Mouse (Mus musculus): ENCODE measurements around the gene Trpv3. TPM values are rescaled to one million over a fixed set of nuclear protein-coding genes. Genes with fewer than 3 reads are reported as not detected.
"Not testable (repeated sequence)": the region's sequence is repeated elsewhere in the genome, so short reads cannot be mapped to it uniquely, and the experiment has no call there.

The Trpv3 gene
- polyA plus RNA-seq, 1 experiment from 2014 or later: not detected

DNA sequence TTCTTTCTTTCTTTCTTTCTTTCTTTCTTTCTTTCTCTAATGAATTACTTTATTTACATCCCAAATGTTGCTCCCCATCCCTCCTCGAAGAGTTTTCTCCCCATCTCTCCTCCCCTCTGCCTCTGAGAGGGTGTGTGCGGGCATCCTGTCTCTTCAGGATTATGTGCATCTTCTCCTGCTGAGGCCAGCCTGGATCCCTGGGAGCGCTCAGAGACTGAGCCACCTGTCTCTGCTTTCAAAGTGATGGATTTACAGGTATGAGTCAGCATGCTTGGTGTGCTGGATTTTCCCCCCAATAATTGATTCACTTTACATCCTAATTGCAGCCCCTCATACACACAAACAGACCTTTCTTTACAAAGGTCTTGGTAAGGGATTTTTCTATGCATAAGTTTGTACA, 48.8 kb downstream of the Trpv3 start:
- WGBS: 51% methylated on average over 3 of the region's 3 CpGs
- Histone ChIP-seq H3K9me3 (no peaks in the 10 kb centered on the region), H3K9ac (no peak overlapping the region), H3K36me3 (replicated peaks) (no peaks in the 10 kb centered on the region), H3K4me1 (no peaks in the 10 kb centered on the region), H3K27me3 (no peaks in the 10 kb centered on the region), H3K4me3 (replicated peaks) (no peak overlapping the region), H3K27ac (no peak overlapping the region), H3K4me2 (no peak overlapping the region)
- no peak for ATAC-seq (ENCODE audit: low FRiP score)

DNA sequence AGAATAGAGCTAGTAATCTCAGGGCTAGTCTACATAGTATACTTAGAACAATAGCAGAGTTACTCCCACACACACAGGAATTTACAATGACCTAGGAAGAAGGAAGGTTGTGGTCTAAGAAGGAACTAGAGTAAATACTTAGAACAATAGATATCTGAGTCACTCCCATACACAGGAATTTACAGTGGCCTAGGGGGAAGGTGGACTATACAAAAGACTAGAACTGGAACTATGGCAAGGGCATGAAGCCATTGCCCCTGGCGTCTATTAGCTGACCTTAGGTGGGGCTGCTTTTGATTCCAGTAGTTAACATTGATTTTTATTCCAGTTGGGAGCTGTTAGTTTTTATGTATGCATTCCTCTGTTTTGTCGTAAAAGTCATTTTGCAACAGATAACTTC, 51.4 kb downstream of the Trpv3 start:
- not testable (repeated sequence) for H3K4me2 ChIP-seq; H3K9ac ChIP-seq; H3K4me3 ChIP-seq (replicated peaks); H3K4me1 ChIP-seq; H3K27me3 ChIP-seq; H3K9me3 ChIP-seq; ATAC-seq (ENCODE audit: low FRiP score); H3K27ac ChIP-seq; H3K36me3 ChIP-seq (replicated peaks)
- 81% methylated on average over 2 of the region's 2 CpGs for WGBS

DNA sequence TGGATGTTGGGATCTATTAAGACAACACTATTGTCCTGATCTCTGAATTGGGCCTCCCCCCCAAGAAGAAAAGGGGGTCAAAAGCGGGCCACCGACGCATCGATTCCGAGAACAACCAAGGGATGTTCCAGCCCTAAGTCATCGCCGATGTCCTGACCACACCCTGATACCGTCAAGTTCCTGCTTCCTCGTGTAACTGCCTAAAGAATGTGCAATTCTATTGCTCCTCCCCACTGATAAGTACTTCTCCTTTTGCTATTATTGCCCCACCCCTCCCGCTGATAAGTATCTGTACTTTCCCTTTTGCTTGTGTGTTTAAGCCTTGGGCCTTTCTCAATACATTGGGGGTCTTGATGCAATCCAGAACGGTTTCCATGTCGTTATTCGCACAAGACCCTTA, 53.9 kb downstream of the Trpv3 start:
- ATAC-seq (ENCODE audit: low FRiP score); H3K4me3 ChIP-seq (replicated peaks); H3K9ac ChIP-seq: not testable (repeated sequence)

DNA sequence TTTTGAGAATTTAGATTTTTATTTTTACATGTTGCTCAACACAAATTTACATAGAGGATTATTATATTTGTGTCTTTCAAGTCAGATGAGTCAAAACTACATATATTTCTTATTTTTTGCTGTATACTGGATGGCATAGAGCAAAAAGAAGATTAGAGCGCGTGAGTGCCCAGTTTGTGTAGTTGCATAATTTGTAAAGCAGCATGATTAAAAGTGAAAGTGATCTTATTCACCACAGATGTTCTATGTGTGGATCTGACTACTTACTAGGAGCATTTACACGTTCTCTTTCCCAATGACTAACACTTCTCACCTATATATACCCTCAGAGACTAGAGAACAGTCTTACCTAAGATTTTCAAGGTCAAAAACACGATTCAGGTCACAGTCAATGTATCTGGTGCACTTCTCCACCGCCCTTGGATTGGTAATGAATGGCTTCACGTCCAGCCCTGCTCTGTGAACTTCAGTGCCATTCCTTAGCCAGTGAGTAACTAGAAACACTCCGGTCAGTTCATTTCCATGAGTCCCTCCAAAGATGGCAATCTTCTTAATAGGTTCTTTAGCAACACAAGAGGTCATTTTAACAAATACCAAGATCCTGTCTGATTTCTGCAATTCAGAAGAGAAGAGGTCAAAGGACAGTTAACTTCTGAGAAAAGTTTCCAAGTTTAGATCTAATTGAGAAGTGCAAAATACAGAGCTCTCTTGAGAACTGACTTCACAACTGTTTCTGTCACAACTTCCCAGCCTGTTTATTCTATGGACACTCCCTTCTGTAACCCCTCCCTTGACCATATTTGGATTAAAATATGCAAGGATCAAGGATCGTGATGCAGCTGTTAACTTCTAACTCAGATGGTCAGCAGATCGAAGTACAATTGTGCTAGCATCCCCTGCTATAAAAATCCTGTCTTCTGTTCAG, 57.0 kb downstream of the Trpv3 start:
- Histone ChIP-seq H3K36me3 (replicated peaks) (no peaks in the 10 kb centered on the region), H3K4me2 (no peak overlapping the region), H3K9ac (no peak overlapping the region), H3K9me3 (no peaks in the 10 kb centered on the region), H3K27me3 (no peaks in the 10 kb centered on the region), H3K4me3 (replicated peaks) (no peak overlapping the region), H3K4me1 (no peaks in the 10 kb centered on the region), H3K27ac (no peak overlapping the region)
- WGBS: 77% methylated on average over 9 of the region's 9 CpGs
- no peak for ATAC-seq (ENCODE audit: low FRiP score)

More for the DNA sequence above, 53.9 kb downstream of the Trpv3 start:
- H3K4me2 ChIP-seq; H3K27ac ChIP-seq; H3K4me1 ChIP-seq; H3K36me3 ChIP-seq (replicated peaks); H3K9me3 ChIP-seq; H3K27me3 ChIP-seq: not testable (repeated sequence)
- WGBS: 97% methylated on average over 13 of the region's 13 CpGs

DNA sequence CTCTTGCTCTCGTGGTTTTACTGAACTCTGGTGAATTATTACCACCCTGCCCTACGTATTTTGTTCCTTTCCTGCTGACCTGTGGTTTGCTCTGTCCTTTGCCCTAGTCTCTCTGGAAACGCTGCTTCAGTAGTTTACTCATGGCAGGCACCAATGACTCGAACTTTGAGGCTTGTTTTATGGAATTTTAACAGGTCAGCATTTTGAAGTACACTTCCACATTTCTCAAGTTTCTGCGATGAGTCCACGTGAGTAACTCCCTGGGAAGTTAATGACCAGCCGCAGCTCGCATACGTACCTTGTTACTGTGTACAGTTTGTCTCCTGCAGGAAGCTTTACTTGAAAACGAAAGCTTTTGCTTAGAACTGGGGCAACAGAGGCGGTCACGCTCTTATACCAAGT, 59.3 kb downstream of the Trpv3 start:
- no peaks in the 10 kb centered on the region for H3K4me1 ChIP-seq
- H3K36me3 ChIP-seq (replicated peaks): no peaks in the 10 kb centered on the region
- H3K27me3 ChIP-seq: no peaks in the 10 kb centered on the region
- no peak overlapping the region for H3K4me2 ChIP-seq
- no peak overlapping the region for H3K27ac ChIP-seq
- H3K9me3 ChIP-seq: peaks cover 4% of the 10 kb centered on the region; the same call in 1 of the 2 replicates
- WGBS: 72% methylated on average over 12 of the region's 12 CpGs
- H3K4me3 ChIP-seq (replicated peaks): no peak overlapping the region
- H3K9ac ChIP-seq: no peak overlapping the region
- ATAC-seq (ENCODE audit: low FRiP score): no peak

DNA sequence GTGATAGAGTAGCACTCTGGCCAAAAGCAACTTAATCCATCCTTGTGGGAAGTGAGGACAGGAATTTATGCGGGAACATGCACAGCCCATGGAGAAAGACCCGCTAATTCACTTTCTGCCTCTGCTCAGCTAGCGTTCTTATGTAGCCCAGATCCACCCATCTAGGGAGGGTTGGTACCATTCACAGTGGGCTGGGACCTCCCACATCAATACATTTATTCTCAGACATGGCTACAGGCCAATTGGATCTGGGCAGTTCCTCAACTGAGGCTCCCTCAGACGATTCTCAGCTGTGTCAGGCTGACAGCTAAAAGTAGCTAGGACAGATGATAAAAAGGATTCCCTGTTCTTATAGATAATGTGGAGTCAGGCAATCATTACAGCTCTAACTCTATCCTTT, 60.2 kb downstream of the Trpv3 start:
- H3K4me2 ChIP-seq: no peak overlapping the region
- H3K36me3 ChIP-seq (replicated peaks): no peaks in the 10 kb centered on the region
- H3K27ac ChIP-seq: no peak overlapping the region
- ATAC-seq (ENCODE audit: low FRiP score): no peak
- H3K9ac ChIP-seq: no peak overlapping the region
- 82% methylated on average over 4 of the region's 4 CpGs for WGBS
- no peaks in the 10 kb centered on the region for H3K27me3 ChIP-seq
- H3K9me3 ChIP-seq: peaks cover 4% of the 10 kb centered on the region; the same call in 1 of the 2 replicates
- H3K4me3 ChIP-seq (replicated peaks): no peak overlapping the region
- no peaks in the 10 kb centered on the region for H3K4me1 ChIP-seq

DNA sequence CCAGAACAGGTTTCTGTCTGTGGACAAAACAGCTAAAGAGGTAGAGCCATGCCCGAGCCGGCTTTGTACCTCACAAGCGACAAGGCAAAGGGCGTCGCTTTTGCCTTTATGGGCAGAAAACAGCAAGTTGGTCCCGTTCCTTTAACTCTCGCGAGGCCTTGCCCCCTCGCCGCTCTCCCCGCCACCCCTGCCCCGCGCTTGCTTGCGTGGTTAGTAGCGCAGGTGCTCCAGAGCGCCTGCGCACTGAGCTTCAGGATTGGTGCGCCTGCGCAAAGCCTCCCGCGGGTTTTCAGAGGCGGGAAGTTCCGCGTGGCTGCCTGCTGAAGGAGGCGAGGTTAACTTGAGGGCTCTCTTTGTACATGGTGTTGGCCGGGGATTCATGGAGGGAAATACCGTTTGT, 62.3 kb downstream of the Trpv3 start, which contains the start of the genes Aspa, Gm49340 and Spata22:
Aspa (minus strand) TSS at position 155 of the 400 bp plus-strand sequence.
Gm49340 (plus strand) TSS at position 300 of the 400 bp plus-strand sequence.
Spata22 (plus strand) TSS at position 300 of the 400 bp plus-strand sequence.
- WGBS: 80% methylated on average over 27 of the region's 27 CpGs
- H3K9me3 ChIP-seq: peaks cover 4% of the 10 kb centered on the region; the same call in 1 of the 2 replicates

DNA sequence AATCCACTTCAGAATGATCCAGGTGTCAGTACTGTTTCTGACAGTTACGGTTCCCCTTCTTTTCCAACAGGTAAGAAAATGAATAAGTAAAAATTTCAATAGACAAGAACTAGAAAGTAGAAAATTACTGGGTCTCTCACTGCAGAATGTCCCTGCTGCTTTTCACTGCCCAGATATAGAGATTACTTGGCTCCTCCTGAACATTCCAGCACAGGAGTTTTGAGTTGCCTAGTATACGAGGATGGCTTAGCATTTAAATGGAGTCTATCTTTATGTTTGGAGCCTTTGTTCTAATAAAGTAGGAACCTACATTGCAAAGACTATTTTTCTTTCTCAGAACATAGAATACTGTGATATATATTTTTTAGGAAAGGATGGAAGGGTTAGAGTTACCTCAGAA, 66.2 kb downstream of the Trpv3 start:
- H3K9me3 ChIP-seq: peaks cover 4% of the 10 kb centered on the region; the same call in 1 of the 2 replicates
- H3K4me1 ChIP-seq: no peaks in the 10 kb centered on the region
- no peak overlapping the region for H3K27ac ChIP-seq
- no peak overlapping the region for H3K4me2 ChIP-seq
- no peak overlapping the region for H3K4me3 ChIP-seq (replicated peaks)
- no peak for ATAC-seq (ENCODE audit: low FRiP score)
- H3K36me3 ChIP-seq (replicated peaks): no peaks in the 10 kb centered on the region
- no peaks in the 10 kb centered on the region for H3K27me3 ChIP-seq
- no peak overlapping the region for H3K9ac ChIP-seq
- 75% methylated on average over 2 of the region's 2 CpGs for WGBS

More for the DNA sequence above, 62.3 kb downstream of the Trpv3 start, which contains the start of the genes Aspa, Gm49340 and Spata22:
- Histone ChIP-seq H3K4me2 (no peak within 1 kb of the TSS), H3K36me3 (replicated peaks) (no peaks in the 10 kb centered on the region), H3K9ac (no peak within 1 kb of the TSS), H3K4me3 (replicated peaks) (no peak within 1 kb of the TSS), H3K27me3 (no peaks in the 10 kb centered on the region), H3K27ac (no peak within 1 kb of the TSS), H3K4me1 (no peaks in the 10 kb centered on the region)
- no peak for ATAC-seq (ENCODE audit: low FRiP score)

DNA sequence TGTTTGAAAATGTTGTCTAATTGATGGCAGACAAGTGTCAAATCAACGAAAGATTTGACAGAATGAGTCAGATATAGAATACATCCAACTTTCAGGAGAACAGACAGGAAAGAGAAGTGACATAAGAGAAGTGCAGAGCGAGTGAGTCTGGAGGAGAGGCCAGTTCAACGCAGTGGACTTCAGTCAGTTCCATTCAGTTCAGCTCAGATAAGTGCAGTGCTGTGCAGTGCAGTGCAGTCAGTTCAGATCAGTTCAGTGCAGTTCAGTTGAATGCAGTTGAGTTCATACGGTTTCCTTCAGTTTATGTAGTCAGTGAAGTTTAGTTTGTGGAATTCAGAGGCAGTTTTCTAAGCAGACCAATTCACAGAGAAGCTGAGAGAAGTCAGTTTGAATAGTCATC, 69.7 kb downstream of the Trpv3 start:
- H3K9ac ChIP-seq: no peak overlapping the region
- no peaks in the 10 kb centered on the region for H3K36me3 ChIP-seq (replicated peaks)
- 80% methylated on average over 4 of the region's 4 CpGs for WGBS
- H3K27me3 ChIP-seq: no peaks in the 10 kb centered on the region
- ATAC-seq (ENCODE audit: low FRiP score): no peak
- H3K9me3 ChIP-seq: no peaks in the 10 kb centered on the region
- no peak overlapping the region for H3K27ac ChIP-seq
- H3K4me1 ChIP-seq: no peaks in the 10 kb centered on the region
- no peak overlapping the region for H3K4me3 ChIP-seq (replicated peaks)
- no peak overlapping the region for H3K4me2 ChIP-seq

Other genes starting within 250 kb of the Trpv3 start
- 9.0 and 9.7 TPM in 2 replicates for gene Camkk1, start 248.4 kb upstream of the Trpv3 start, polyA plus RNA-seq (2016; fragmentation: Nextera tagmentation; extraction: Ambion mirVana)
- gene Ncbp3, start 219.6 kb upstream of the Trpv3 start, polyA plus RNA-seq (2016; fragmentation: Nextera tagmentation; extraction: Ambion mirVana): 12.4 and 13.6 TPM in 2 replicates
- gene Itgae, start 176.8 kb upstream of the Trpv3 start, polyA plus RNA-seq (2016; fragmentation: Nextera tagmentation; extraction: Ambion mirVana): 0.37 and 0.38 TPM in 2 replicates
- gene Haspin, start 129.1 kb upstream of the Trpv3 start, polyA plus RNA-seq (2016; fragmentation: Nextera tagmentation; extraction: Ambion mirVana): 18.5 and 19.1 TPM in 2 replicates
- 0.27 and 0.42 TPM in 2 replicates for gene P2rx5, start 107.0 kb upstream of the Trpv3 start, polyA plus RNA-seq (2016; fragmentation: Nextera tagmentation; extraction: Ambion mirVana)
- 123 and 129 TPM in 2 replicates for gene Emc6, start 90.4 kb upstream of the Trpv3 start, polyA plus RNA-seq (2016; fragmentation: Nextera tagmentation; extraction: Ambion mirVana)
- gene Tax1bp3, start 90.3 kb upstream of the Trpv3 start, polyA plus RNA-seq (2016; fragmentation: Nextera tagmentation; extraction: Ambion mirVana): 158 and 163 TPM in 2 replicates
- 19.0 and 19.2 TPM in 2 replicates for gene Ctns, start 68.3 kb upstream of the Trpv3 start, polyA plus RNA-seq (2016; fragmentation: Nextera tagmentation; extraction: Ambion mirVana)
- 1.1 and 1.2 TPM in 2 replicates for gene Shpk, start 67.9 kb upstream of the Trpv3 start, polyA plus RNA-seq (2016; fragmentation: Nextera tagmentation; extraction: Ambion mirVana)
- not detected in 2 replicates for gene Trpv1, start 33.1 kb upstream of the Trpv3 start, polyA plus RNA-seq (2016; fragmentation: Nextera tagmentation; extraction: Ambion mirVana)
- 0.33 TPM in 1 of 2 replicates, not detected in the other for gene Aspa, start 62.2 kb downstream of the Trpv3 start, polyA plus RNA-seq (2016; fragmentation: Nextera tagmentation; extraction: Ambion mirVana)
- gene Gm49340, start 62.4 kb downstream of the Trpv3 start, polyA plus RNA-seq (2016; fragmentation: Nextera tagmentation; extraction: Ambion mirVana): not detected in 2 replicates
- not detected in 2 replicates for gene Spata22, start 62.4 kb downstream of the Trpv3 start, polyA plus RNA-seq (2016; fragmentation: Nextera tagmentation; extraction: Ambion mirVana)
- 0.24 TPM in 1 of 2 replicates, not detected in the other for gene Olfr20, start 83.4 kb downstream of the Trpv3 start, polyA plus RNA-seq (2016; fragmentation: Nextera tagmentation; extraction: Ambion mirVana)
- gene Olfr376, start 103.9 kb downstream of the Trpv3 start, polyA plus RNA-seq (2016; fragmentation: Nextera tagmentation; extraction: Ambion mirVana): not detected in 2 replicates
- not detected in 2 replicates for gene Olfr1, start 132.2 kb downstream of the Trpv3 start, polyA plus RNA-seq (2016; fragmentation: Nextera tagmentation; extraction: Ambion mirVana)
- not detected in 2 replicates for gene Olfr378, start 161.1 kb downstream of the Trpv3 start, polyA plus RNA-seq (2016; fragmentation: Nextera tagmentation; extraction: Ambion mirVana)
- gene Olfr380, start 190.1 kb downstream of the Trpv3 start, polyA plus RNA-seq (2016; fragmentation: Nextera tagmentation; extraction: Ambion mirVana): not detected in 2 replicates
- gene Olfr381, start 224.2 kb downstream of the Trpv3 start, polyA plus RNA-seq (2016; fragmentation: Nextera tagmentation; extraction: Ambion mirVana): not detected in 2 replicates
- not detected in 2 replicates for gene Olfr382, start 249.8 kb downstream of the Trpv3 start, polyA plus RNA-seq (2016; fragmentation: Nextera tagmentation; extraction: Ambion mirVana)

All from forebrain, embryonic 12.5 days (tissue).